Mouse (Mus musculus) lung, adult 18-20 months (tissue): ENCODE results near the gene Agr3.

Source experiments
- DNase-seq, 2 experiments: peaks; one replicate each; pipeline ENCODE4 v3.0.0; 2022; ENCODE audit warnings: mixed read lengths in 2 of 2

The Agr3 gene

DNA sequence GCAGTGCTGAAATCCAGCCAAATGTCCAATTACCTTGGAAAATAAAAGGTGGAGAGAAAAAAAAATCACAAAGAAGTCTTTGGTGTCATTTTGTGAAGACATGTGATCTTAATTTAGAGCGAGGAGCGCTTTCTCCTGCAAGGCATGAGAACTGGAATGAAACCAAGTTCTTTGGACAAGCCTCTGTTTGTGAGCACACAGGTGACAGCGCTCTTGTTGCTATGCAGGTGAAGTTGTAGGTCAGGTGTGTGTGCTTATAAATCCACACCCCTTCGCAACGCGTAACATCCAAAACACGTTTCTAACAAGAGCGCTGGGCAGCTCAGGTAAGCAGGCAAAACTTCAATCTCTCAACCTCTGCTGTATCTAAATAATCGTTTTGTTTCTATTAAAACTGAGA lies at the start of gene Agr3:
Gene Agr3, plus strand, starts transcription at position 219 of the 400 bp plus-strand sequence.
- peak; percentile 4 to 33 for DNase-seq

DNA sequence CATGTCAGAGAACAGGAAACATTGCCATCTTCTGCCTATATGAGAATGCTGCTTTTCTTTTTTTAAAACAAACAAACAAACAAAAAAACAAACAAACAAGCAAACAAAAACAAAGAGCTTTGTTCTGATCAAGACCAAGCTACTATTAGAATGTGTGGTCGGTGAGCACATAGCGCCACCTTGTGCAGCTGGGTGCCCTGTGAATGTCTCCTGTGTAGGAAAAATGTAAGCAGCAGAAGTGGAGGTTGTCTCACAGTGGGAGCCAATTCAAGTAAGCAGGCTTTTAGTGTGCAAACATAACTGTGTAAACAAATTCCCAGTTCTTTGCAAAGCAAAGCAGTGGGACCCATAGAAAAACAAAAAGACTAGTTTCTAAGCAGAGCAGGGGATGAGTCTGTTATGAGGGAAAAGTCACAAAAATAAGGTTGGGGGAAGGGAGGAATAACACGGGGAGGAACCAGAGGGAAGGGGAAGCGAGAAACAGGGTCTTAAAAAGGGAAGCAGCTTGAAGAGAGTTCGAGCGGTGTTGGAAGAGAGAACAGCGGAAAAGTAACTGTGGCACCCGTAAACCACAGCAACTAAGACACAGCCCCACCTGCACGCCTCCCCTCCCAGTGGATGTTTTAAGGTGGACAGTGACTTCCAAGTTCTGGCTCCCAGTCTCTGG lies 40.4 kb upstream of the Agr3 start:
- DNase-seq = peak; percentile 56 to 62

- DNase-seq = peak; percentile 4
These were observed 36.0 kb upstream of the Agr3 start for GRCm38 (mm10) chr12:35889383-35889782.

DNA sequence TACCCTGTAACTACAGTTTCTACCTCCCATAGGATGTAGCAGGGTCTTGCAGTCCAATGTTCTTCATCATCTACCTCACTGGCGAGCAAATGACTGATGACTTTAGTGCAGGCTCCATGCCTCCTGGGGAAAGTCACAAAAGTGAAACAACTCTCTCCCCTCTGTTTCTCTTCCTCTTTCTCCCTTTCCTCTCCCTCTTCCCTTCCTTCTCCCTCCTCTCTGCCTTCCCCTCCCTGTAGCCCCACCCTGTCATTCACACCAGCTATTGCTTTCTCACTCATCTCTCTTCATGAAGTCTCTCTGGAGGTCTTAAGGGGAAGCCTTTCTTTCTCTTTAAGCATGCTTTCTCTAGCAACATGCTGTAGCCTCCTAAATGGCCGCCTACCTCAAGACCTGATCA lies 34.7 kb upstream of the Agr3 start:
- DNase-seq = no peak

DNA sequence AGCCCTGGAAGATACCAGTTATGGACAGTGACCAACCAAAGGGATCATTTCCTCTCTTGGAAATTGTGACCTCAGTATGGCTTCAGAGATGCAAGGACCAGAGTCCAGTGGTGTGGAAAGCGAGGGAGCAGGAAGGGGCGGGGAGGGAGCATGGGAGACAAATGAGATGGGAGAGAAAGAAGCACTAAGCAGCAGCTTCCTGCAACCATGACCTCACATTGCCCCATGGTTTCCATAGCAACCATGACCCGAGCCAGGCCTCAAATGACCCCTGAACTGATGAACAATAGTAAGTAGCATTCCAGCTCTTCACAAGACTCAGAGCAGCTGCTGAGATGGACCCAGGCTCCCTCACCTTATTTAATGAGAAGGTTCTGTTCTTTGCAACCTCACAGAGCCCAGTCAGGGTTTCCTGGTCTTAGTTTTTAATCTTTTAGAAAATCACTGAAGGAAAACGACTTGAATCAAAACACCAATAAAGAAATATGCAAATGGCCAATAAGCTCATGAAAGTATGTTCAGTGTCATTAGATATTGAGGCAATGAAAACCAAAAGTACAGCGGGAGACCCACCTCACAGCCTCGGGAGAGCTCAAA lies 31.0 kb upstream of the Agr3 start:
- peak in 1 of 2 experiments; percentile 4 for DNase-seq

DNA sequence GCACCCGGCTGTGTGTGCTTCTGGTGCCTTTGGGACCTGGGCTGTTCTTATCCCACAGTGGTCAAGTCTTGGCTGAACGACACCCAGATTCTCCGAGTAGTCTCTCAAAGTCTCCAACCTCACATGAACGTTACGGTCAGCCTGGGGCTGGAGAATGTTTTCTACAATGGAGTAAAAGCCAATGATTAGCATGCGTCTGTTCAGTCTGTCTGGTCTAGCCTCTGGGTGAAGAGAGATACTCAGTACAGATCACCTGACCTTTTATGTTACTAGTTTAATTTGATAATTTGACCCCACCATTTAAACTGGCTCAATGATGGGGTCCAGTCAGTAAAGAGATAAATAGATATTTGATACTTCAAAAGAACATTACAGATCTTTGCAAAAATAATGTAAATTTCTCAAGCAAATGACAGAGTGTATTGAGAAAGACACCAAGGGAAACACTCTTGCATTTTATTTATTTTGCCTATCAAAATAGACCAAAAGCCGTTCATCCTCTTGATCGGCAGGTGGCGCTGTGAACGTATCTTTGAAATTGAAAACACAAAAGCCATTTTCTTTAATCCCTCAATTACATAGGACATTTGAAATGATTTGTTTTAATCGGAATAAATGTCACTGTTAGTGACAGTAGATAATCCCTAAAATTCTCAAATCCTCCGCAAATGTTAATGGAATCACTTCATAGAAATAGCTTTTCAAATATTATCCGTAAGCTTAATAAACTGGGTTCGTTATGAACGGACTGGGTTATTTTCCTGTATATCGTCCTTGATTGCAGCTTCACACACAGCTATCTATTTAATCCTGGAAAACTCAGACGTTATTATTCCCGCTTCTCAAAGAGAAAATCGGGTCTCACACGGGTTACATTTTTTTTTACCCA lies 29.3 kb upstream of the Agr3 start:
- peak; percentile 28 to 34 for DNase-seq

DNA sequence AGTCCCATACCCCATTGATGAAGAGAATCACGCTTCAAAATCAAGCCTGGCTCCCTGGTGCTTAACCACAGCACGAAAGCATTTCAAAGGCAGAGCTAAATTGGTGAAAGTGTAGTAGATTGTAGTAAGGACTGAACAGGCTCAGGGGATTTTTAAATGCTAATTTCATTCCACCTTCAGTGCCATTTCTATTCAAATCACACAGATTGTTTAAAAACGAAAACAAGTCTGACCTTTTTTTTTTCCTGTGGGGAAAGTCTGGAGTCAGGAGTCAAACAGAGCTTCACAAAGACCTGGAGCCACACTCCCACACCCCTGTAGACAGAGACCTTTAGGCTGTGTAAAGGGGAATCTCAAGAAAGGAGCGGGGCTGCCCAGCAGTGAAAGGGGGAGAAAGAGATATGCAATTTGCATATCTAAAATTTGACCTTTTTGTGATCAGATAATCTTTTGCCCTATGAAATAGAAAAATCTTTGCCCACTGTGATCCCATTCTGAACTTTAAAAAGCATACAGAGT lies 28.6 kb upstream of the Agr3 start:
- DNase-seq = no peak

DNA sequence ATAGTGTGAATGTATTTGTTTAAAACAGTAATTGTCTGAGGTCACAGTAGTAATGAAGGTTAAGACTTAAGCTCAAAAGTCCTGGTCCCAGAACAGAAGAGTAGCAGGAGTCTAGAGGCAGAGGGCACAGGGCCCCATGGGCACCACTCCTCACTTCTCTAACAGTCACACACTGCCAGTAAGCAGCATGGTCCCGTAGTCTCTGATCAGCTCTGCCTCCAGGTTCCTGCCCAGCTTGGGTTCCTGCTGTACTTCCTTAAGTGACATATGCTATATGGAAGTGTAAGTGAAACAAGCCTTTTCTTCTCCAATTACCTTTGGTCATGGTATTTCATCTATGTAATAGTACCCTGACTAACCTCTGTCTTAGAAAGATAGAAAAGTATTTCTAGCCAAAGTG lies 14.8 kb upstream of the Agr3 start:
- DNase-seq = no peak

- DNase-seq = no peak
These were observed 9.6 kb upstream of the Agr3 start for GRCm38 (mm10) chr12:35915813-35916212.

DNA sequence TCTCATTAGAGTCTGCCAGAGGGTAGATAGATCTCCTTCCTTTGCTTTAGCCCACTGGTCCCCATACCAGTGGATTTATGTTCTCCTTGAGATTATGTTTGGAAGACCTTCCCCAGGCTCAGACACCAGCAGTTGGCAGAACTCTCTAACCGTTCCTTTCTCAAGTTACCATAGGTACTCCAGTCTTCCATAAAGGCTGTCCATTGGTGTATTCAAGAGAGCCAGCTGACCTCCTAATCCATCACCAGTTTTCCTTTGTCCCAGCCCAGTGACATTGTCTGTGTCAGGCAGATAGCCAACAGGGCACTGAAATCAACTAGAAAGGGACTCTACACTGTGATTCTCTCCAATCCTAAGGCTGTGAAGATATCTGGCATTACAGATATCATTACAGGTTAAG lies 9.0 kb upstream of the Agr3 start:
- DNase-seq = no peak

DNA sequence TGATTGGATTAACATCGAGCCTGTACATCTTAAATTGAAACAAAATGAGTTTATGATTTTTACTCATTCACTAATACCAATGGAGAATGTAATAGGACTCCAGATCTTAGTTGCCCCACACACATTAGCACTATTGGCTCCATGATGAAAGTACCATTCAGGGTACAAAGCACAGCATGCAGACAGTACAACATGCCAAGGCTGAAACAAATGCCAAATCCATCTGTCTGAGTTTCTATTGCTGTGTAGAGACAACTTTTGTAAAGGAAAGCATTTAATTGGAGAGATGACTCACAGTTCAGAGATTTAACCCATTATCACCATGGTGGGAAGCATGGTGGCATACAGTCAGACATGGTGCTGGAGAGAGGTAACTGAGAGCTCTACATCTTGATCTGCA lies 7.4 kb upstream of the Agr3 start:
- DNase-seq = no peak

- no peak for DNase-seq
These were observed 2.4 kb downstream of the Agr3 start for GRCm38 (mm10) chr12:35927804-35928203.

DNA sequence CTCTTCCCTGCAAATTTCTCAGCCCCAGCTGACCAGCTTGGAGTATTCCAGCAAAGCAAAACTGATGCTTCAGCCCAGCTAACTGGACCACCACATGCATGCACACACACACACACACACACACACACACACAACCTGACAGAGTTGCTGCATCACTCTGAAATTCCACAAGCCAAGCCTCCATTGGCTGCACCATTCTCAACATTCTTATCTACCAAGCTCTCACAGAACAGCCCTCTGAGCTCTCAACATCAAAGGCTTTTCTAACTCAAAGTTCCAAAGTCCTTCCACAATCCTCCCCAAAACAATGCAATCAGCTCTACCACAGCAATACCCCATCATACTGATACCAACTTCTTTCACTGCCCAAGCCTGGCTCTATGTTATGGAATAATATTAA lies 7.4 kb downstream of the Agr3 start:
- no peak for DNase-seq

GRCm38 (mm10) chr12:35951757-35952156 lies 26.3 kb downstream of the Agr3 start:
- DNase-seq = no peak

- no peak for DNase-seq
These were observed 31.8 kb downstream of the Agr3 start for GRCm38 (mm10) chr12:35957235-35957634.

- peak in 1 of 2 experiments; percentile 14 for DNase-seq
These were observed 40.8 kb downstream of the Agr3 start for GRCm38 (mm10) chr12:35966098-35966767.

DNA sequence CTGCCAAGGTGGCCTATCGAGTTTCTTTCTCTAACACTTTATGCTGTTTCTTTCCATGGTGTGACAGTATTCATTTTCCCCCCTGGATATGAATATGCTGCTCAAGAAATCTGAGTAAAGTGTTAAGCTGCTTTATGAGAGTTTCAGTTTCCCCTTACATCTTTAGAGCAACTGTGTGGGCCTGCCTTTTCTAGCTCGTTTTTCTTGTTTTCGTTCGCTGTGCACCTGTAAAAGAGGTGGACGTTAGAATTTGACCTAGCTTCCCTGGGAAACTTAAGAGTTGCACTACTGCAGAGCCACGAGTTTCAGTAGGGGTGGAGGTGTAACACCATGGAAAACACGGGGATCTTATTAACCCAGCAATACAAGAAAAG lies 41.3 kb downstream of the Agr3 start:
- no peak for DNase-seq

DNA sequence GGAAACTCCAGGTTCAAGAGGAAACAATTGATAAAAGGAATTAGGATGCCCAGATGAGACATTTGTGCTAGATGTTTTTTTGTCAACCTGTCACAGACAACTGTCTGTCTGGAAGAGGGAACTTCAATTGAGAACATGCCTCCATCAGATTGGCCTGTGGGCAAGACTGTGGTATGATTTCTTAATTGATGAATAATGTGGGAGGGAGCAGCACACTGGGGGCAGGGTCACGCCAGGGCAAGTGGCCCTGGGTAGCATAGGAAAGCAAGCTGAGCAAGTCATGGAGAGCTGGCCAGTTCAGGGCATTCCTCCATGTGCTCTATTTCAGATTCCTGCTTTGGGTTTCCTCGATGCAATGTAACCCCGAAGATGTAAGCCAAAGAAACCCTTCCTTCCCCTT lies 50.5 kb downstream of the Agr3 start:
- DNase-seq = no peak

GRCm38 (mm10) chr12:35977633-35978246 lies 52.3 kb downstream of the Agr3 start:
- no peak for DNase-seq

DNA sequence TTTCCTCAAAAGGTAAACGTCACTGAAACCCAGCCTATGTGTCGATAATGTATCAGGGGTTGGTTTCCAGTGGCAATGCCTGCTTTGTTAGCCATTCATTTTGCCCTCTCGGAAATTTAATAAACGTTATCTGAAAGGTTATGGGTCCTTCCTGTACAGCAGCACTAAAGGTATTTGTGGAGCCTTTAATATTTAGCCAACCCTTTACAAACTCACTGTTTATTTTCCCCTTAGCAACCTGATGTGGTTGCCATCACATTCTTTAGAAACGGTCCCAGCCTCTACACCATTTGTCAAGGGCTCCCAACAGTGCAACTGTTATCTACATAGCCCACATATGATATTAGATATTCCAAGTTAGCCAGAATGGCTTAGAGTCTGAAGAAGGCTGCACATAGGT lies 54.2 kb downstream of the Agr3 start:
- DNase-seq = no peak

- DNase-seq = peak; percentile 35 to 63
These were observed 56.4 kb downstream of the Agr3 start for GRCm38 (mm10) chr12:35981732-35982360.

- DNase-seq = no peak
These were observed 58.1 kb downstream of the Agr3 start for GRCm38 (mm10) chr12:35983472-35983871.
